Mouse (Mus musculus): ENCODE results near the gene Rsph14. TPM values are rescaled to one million over a fixed set of nuclear protein-coding genes. Genes with fewer than 3 reads are reported as not detected.

Gene Rsph14
- polyA plus RNA-seq, 1 experiment from 2014 or later, result not detected

DNA sequence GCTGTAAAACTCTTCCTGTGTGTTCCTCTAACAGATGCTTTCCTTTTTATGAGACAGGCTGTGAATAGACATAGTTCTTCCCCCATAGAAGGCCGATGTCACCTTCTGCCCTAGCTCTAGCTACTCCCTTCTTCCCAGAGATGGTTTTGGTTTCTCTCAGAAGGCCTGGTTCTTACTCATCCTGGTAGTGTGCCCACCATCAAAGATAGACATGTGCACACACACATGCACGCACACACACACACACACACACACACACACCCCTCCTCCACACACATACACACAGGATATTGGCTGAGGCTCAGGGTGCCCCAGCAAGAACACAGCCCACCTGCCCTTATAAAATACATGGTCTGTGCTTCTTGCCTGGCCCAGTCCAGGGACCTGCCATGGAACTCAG is 63.1 kb downstream of the Rsph14 start:
- Histone ChIP-seq H3K27ac (ENCODE audit: low read length) (no peak overlapping the region), H3K27me3 (ENCODE audit: control insufficient read depth, insufficient read depth, low read depth, low read length) (peaks cover 13% of the 10 kb centered on the region), H3K9me3 (replicated peaks; ENCODE audit: control insufficient read depth, low read length) (no peaks in the 10 kb centered on the region), H3K9ac (ENCODE audit: low read depth, low read length) (no peak overlapping the region), H3K4me2 (ENCODE audit: low read depth, low read length) (no peak overlapping the region), H3K4me1 (ENCODE audit: control insufficient read depth, low read depth, low read length) (peaks cover 8% of the 10 kb centered on the region), H3K4me3 (ENCODE audit: low read depth, low read length) (no peak overlapping the region), H3K36me3 (ENCODE audit: control insufficient read depth, insufficient read depth) (no peaks in the 10 kb centered on the region)
- 49% methylated on average over 2 of the region's 2 CpGs for WGBS (ENCODE audit: insufficient replicate concordance)
- ATAC-seq (ENCODE audit: low read depth), result no peak

DNA sequence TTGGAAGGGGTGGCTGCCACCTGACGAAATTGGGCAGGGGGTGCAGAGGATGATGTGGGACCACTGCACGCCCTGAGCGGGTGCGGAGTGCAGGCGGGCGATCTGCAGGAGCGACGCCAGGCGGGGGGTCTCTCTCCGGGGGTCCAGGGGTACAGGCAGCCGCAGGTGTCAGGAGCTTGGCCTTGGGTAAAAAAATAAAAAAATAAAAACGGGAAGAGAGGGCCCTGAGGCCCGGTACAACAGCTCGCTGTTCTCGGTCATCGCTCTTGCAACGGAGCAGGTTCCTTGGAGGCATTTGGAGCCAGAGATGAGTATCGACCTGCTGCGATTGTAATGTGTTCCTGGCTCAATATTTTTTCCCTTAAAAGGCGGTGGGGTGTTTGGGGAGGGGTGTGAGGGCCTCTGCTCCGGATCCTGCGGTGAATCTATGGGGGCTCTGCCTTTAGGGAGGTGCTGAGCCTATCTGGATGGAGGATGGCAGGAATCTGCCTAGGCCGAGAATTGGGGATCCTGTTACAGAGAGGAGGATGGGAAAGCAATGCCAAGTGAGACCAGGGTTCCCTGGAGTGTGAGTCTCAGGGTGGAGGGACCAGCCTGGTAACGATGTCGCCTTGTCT is 64.6 kb downstream of the Rsph14 start:
- peak overlapping the region; percentile 72 for H3K4me2 ChIP-seq (ENCODE audit: low read depth, low read length)
- WGBS (ENCODE audit: insufficient replicate concordance), result 7% methylated on average over 25 of the region's 25 CpGs
- H3K4me1 ChIP-seq (ENCODE audit: control insufficient read depth, low read depth, low read length), result peaks cover 8% of the 10 kb centered on the region
- no peak overlapping the region; the same call in 1 of the 2 replicates for H3K9ac ChIP-seq (ENCODE audit: low read depth, low read length)
- no peak for ATAC-seq (ENCODE audit: low read depth)
- peaks cover 13% of the 10 kb centered on the region for H3K27me3 ChIP-seq (ENCODE audit: control insufficient read depth, insufficient read depth, low read depth, low read length)
- H3K9me3 ChIP-seq (replicated peaks; ENCODE audit: control insufficient read depth, low read length), result no peaks in the 10 kb centered on the region
- H3K27ac ChIP-seq (ENCODE audit: low read length), result no peak overlapping the region
- no peaks in the 10 kb centered on the region for H3K36me3 ChIP-seq (ENCODE audit: control insufficient read depth, insufficient read depth)
- peak overlapping the region; percentile 56 for H3K4me3 ChIP-seq (ENCODE audit: low read depth, low read length)

GRCm38 (mm10) chr10:74966850-74967451 is 65.4 kb downstream of the Rsph14 start, which contains the start of gene Gnaz:
Gene Gnaz (plus strand): TSS chr10:74967177.
- H3K27me3 ChIP-seq (ENCODE audit: control insufficient read depth, insufficient read depth, low read depth, low read length), result peaks cover 13% of the 10 kb centered on the region
- ATAC-seq (ENCODE audit: low read depth), result peak; percentile 93

GRCm38 (mm10) chr10:74964380-74964779 is 68.0 kb downstream of the Rsph14 start:
- Histone ChIP-seq H3K9ac (ENCODE audit: low read depth, low read length) (no peak overlapping the region), H3K27me3 (ENCODE audit: control insufficient read depth, insufficient read depth, low read depth, low read length) (peaks cover 13% of the 10 kb centered on the region), H3K4me1 (ENCODE audit: control insufficient read depth, low read depth, low read length) (peaks cover 8% of the 10 kb centered on the region), H3K36me3 (ENCODE audit: control insufficient read depth, insufficient read depth) (no peaks in the 10 kb centered on the region), H3K4me3 (ENCODE audit: low read depth, low read length) (no peak overlapping the region), H3K4me2 (ENCODE audit: low read depth, low read length) (no peak overlapping the region), H3K27ac (ENCODE audit: low read length) (no peak overlapping the region), H3K9me3 (replicated peaks; ENCODE audit: control insufficient read depth, low read length) (no peaks in the 10 kb centered on the region)
- WGBS (ENCODE audit: insufficient replicate concordance), result 44% methylated on average over 1 of the region's 1 CpGs
- ATAC-seq (ENCODE audit: low read depth), result no peak

More at GRCm38 (mm10) chr10:74966850-74967451, 65.4 kb downstream of the Rsph14 start, which contains the start of gene Gnaz:
- H3K4me3 ChIP-seq (ENCODE audit: low read depth, low read length), result peak within 1 kb of the TSS; percentile 56
- no peak within 1 kb of the TSS for H3K27ac ChIP-seq (ENCODE audit: low read length)
- peaks cover 8% of the 10 kb centered on the region for H3K4me1 ChIP-seq (ENCODE audit: control insufficient read depth, low read depth, low read length)
- no peaks in the 10 kb centered on the region for H3K36me3 ChIP-seq (ENCODE audit: control insufficient read depth, insufficient read depth)
- H3K4me2 ChIP-seq (ENCODE audit: low read depth, low read length), result peak within 1 kb of the TSS; percentile 72
- H3K9ac ChIP-seq (ENCODE audit: low read depth, low read length), result peak within 1 kb of the TSS; percentile 9; the same call in 1 of the 2 replicates
- under 1% methylated on average over 59 of the region's 83 CpGs for WGBS (ENCODE audit: insufficient replicate concordance)
- H3K9me3 ChIP-seq (replicated peaks; ENCODE audit: control insufficient read depth, low read length), result no peaks in the 10 kb centered on the region

DNA sequence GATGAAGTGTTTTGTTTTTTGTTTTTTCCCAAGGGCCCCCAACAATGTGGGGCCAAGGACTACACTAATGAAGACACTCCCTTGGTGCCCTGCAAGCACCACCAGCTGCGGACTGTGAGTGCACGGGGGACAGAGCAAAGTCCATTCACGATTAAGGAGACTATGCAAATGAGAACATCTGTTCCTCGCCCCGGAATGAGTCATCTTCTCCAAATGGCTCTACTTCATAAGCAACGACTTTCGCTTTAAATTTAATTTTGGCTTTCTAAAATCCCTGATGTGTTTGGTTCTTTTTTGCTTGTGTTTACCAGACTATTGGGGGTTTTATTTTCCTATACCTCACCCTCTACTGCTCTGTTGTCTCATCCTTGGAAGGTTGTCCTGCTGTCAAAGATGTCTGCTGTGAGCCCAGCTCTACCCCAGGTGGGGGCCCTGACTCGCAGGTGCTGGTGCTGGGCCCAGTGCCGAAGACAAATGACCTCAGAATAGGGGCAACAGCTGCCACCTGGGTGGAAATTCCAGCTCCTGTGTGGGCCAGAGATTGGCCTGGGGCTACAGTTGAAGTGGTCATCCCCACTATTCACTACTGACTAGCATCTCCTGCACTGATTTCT is 79.4 kb downstream of the Rsph14 start:
- no peak overlapping the region for H3K9ac ChIP-seq (ENCODE audit: low read depth, low read length)
- no peaks in the 10 kb centered on the region for H3K36me3 ChIP-seq (ENCODE audit: control insufficient read depth, insufficient read depth)
- H3K4me2 ChIP-seq (ENCODE audit: low read depth, low read length), result no peak overlapping the region
- no peak overlapping the region for H3K27ac ChIP-seq (ENCODE audit: low read length)
- 42% methylated on average over 9 of the region's 9 CpGs for WGBS (ENCODE audit: insufficient replicate concordance)
- H3K4me1 ChIP-seq (ENCODE audit: control insufficient read depth, low read depth, low read length), result no peaks in the 10 kb centered on the region
- no peak overlapping the region for H3K4me3 ChIP-seq (ENCODE audit: low read depth, low read length)
- no peak for ATAC-seq (ENCODE audit: low read depth)
- H3K9me3 ChIP-seq (replicated peaks; ENCODE audit: control insufficient read depth, low read length), result no peaks in the 10 kb centered on the region
- no peaks in the 10 kb centered on the region for H3K27me3 ChIP-seq (ENCODE audit: control insufficient read depth, insufficient read depth, low read depth, low read length)

DNA sequence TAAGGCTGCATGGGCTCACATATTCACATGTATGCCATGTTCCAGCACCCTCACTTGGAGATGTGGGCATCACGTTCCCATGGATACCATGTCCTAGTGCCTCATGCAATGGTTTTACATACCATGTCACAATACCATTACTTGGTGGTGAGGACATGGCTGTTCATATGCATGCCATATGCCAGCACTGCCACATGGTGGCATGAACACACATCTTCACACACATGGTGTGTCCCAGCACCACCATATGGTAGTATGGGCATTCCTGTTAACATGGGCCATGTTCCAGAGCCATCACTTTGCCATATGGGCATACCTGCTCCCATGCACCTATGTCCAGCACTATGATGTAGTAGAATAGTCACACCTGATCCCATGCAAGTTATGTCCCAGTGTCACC is 91.6 kb downstream of the Rsph14 start:
- 85% methylated on average over 1 of the region's 1 CpGs for WGBS (ENCODE audit: insufficient replicate concordance)
- no peak for ATAC-seq (ENCODE audit: low read depth)

DNA sequence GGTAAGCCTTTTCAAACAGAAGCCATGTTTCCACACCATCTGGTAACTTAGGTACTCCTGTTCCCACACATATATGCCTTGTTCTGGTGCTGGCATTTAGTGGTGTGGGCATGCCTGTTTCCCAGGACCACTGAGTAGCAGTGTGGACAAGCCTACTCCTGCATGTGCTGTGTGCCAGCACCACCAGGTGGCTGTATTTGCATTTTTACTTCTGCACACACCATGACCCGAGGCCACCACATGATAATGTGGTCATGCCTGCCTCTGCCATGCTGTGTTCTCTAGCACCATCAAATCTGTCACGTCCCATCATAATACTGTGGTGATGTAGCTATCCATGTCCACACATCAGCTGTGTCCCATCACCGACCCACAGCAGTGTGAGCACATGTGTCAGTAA is 93.1 kb downstream of the Rsph14 start:
- no peaks in the 10 kb centered on the region for H3K27me3 ChIP-seq (ENCODE audit: control insufficient read depth, insufficient read depth, low read depth, low read length)
- 42% methylated on average over 3 of the region's 3 CpGs for WGBS (ENCODE audit: insufficient replicate concordance)
- no peak overlapping the region for H3K9ac ChIP-seq (ENCODE audit: low read depth, low read length)
- ATAC-seq (ENCODE audit: low read depth), result no peak
- no peak overlapping the region for H3K4me3 ChIP-seq (ENCODE audit: low read depth, low read length)
- no peaks in the 10 kb centered on the region for H3K9me3 ChIP-seq (replicated peaks; ENCODE audit: control insufficient read depth, low read length)
- no peaks in the 10 kb centered on the region for H3K36me3 ChIP-seq (ENCODE audit: control insufficient read depth, insufficient read depth)
- H3K4me2 ChIP-seq (ENCODE audit: low read depth, low read length), result no peak overlapping the region
- no peaks in the 10 kb centered on the region for H3K4me1 ChIP-seq (ENCODE audit: control insufficient read depth, low read depth, low read length)
- H3K27ac ChIP-seq (ENCODE audit: low read length), result no peak overlapping the region

More for the DNA sequence above, 91.6 kb downstream of the Rsph14 start:
- Histone ChIP-seq H3K9ac (ENCODE audit: low read depth, low read length) (no peak overlapping the region), H3K36me3 (ENCODE audit: control insufficient read depth, insufficient read depth) (no peaks in the 10 kb centered on the region), H3K4me1 (ENCODE audit: control insufficient read depth, low read depth, low read length) (no peaks in the 10 kb centered on the region), H3K27me3 (ENCODE audit: control insufficient read depth, insufficient read depth, low read depth, low read length) (no peaks in the 10 kb centered on the region), H3K27ac (ENCODE audit: low read length) (no peak overlapping the region), H3K4me3 (ENCODE audit: low read depth, low read length) (no peak overlapping the region), H3K9me3 (replicated peaks; ENCODE audit: control insufficient read depth, low read length) (no peaks in the 10 kb centered on the region), H3K4me2 (ENCODE audit: low read depth, low read length) (no peak overlapping the region)

GRCm38 (mm10) chr10:74938410-74938809 is 94.0 kb downstream of the Rsph14 start:
- Histone ChIP-seq H3K4me3 (ENCODE audit: low read depth, low read length) (no peak overlapping the region), H3K4me2 (ENCODE audit: low read depth, low read length) (no peak overlapping the region), H3K36me3 (ENCODE audit: control insufficient read depth, insufficient read depth) (no peaks in the 10 kb centered on the region), H3K9ac (ENCODE audit: low read depth, low read length) (no peak overlapping the region), H3K27me3 (ENCODE audit: control insufficient read depth, insufficient read depth, low read depth, low read length) (no peaks in the 10 kb centered on the region), H3K9me3 (replicated peaks; ENCODE audit: control insufficient read depth, low read length) (no peaks in the 10 kb centered on the region), H3K4me1 (ENCODE audit: control insufficient read depth, low read depth, low read length) (no peaks in the 10 kb centered on the region), H3K27ac (ENCODE audit: low read length) (no peak overlapping the region)
- no peak for ATAC-seq (ENCODE audit: low read depth)
- WGBS (ENCODE audit: insufficient replicate concordance), result 50% methylated on average over 5 of the region's 5 CpGs

Measured in liver, embryonic 16.5 days (tissue).